Mouse (Mus musculus) retina, postnatal 1 day (tissue): ENCODE measurements around the gene Ccdc50.

Experiments used
- DNase-seq: peaks from one replicate; pipeline ENCODE4 v3.0.0-alpha.2; 2012

The Ccdc50 gene

DNA sequence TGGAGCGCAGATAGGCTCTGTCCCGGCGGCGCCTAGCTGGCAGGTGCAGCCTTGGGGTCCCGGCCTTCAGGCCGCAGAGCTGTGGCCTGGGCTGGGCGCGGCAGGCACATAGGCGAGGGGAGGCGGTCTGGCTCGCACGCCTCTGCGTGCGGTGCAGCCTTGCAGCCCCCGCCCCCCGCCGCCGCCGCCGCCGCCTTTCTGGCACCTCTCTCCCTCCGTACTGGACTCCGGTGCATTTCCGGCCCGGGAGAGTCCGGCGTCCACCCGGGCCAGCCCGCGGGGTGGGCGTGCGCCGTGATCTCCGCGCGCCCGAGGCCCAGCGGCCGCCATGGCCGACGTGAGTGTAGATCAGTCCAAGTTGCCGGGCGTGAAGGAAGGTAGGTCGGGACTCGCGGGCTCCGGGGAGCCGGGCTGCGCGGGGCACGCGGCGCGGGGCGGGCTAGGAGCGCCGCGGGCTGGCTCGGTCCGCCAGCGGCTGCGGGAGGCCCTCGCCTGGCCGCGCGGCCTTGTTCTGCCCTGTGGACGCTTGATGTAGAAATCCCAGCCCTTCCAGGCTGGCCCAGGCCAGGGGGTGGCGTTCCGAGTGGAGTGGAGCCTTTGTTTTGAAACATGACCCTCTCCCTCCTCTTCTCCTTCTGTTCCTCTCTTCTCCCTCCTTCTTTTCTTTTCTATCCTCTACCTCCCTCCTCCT, at the start of gene Ccdc50:
Ccdc50 (plus strand) TSS at position 109 of the 691 bp plus-strand sequence.
- DNase-seq, result peak; percentile 91

DNA sequence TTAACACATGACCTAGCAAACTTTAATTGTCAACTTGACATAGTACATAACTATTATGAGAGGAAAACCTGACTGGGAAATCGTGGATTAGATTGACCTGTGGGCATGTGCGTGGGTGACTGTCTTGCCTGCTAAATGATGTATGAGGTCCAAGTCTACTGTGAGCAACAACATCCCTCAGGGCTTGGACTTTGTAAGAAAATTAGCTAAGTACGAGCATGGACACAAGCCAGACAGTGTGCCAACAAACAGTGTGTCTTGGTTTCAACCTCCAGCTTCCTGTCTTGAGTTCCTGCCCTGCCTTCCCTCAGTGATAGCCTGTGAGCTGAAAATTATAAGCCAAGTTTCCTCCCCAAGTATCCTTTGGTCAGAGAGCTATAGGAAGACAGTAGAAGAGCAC, 41.1 kb upstream of the Ccdc50 start:
- DNase-seq, result no peak

DNA sequence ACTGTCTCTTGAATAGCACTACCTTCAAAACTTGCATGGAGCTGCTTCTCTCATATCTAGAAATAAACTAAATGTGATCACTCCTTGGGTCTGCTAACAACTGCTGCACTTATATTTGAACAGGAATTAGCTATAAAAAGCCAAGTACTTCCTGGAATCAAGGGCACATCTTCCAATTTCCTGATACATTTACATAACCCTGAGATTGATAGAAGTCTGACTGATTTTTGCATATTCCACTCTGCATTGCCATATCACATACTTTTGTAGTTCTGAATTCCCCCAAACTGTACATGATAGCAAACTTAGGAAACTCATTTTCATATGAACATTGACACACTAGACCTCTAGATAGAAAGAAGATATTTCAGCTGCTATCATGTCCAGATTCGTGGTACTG, 40.3 kb upstream of the Ccdc50 start:
- no peak for DNase-seq

DNA sequence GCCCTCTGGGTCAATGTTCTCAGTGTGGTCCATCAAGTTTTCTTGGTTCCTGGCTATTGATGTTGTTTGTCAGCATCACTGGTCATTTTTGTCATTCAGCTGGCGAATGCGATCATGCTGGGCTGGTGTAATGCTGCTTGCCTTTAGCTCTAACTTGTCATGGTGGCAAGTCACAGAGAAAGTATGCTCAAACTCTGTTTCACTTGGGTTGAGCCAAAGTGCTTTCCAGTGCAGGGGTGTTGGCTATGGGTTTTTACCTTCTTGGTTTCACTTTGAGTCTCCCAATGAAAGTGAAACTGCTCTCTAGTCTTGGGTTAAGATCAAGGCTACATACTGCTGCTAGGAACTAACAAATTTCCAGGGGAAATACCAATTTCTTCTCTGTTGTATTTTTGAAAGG, 39.4 kb upstream of the Ccdc50 start:
- no peak for DNase-seq

DNA sequence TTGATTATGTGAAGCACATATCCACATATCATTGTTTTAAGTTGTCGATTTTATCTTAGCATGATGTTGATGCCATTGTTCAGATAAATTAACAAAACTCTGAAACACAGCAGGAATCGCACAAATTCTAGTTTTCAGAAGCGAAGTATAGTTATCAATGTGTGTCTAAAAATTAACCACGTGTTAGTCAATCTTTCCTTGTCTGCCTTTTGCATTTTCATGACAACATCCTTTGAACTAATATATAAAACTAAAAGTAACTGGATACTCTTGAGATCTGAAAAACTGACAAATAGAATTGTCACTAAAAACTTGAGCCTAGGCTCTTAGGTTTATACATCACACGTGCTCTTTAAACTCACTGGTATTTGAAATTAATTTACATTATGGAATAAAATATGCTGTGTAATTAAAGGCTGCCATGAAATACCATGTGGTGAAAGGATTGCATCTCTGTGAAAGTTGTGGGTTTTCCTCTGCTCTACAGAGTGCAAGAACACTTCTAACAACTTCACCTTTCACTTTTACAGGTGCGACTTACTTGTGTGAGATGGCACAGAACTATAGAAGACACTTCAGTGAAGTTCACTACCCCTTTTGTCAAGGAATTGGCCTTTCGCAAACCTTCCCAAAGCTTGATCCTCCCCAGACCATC, 38.7 kb upstream of the Ccdc50 start:
- no peak for DNase-seq

DNA sequence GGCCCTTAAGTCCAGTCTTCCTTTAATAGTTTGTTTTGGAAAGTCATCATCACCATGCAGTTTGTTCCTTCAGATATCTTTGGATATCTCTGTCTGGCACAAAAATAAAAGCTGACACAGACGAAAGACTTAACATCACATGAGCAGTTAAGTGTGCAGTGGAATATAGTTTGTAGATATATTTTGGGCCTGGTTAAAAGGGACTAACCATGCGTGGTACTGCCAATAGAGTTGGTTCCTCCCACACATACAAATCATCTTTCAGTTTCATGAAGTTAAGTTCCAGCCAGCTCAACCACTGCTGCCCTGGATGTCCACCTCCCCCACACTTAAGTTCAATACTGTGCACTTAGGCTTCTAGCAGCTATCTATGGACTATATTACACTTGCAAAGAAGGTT, 34.2 kb upstream of the Ccdc50 start:
- DNase-seq, result no peak

DNA sequence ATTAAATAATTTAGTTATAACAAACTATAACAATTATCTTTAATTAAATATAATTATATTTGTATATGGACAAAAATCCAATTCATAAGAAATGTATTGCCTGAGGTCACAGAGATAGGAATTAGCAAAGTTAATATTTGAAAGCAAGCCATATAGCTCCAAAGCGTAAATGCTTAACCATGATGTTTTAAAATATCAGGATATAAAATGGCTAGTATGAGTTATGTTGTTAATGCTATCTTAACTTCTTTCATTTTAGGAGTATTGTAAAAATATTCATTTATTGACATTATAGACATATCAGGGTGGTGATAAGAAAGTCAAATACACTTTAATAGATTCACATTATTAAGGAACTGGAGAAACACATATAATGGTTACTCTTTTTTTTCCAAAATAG, 28.6 kb upstream of the Ccdc50 start:
- DNase-seq, result no peak

DNA sequence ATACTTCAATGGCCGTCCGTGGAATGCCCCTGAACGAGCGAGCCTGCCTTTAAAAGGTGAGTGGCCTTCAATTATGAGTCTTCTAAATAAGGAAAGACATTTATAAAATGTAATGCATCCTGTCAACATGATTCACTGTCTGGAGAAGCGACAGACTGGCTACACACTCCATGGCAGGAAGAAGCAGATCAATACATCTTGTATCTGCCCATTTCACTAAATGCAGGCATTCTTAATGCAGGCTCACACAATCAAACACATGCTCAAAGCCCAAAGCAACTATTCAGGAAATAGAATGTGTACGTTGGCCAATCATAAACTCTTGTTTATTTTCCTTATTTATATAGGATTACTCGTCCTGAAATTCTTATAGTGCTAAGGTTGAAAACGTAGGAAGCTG, 18.5 kb upstream of the Ccdc50 start, which contains the start of gene Uts2b:
Uts2b (minus strand) TSS at position 49 of the 400 bp plus-strand sequence.
- no peak for DNase-seq

DNA sequence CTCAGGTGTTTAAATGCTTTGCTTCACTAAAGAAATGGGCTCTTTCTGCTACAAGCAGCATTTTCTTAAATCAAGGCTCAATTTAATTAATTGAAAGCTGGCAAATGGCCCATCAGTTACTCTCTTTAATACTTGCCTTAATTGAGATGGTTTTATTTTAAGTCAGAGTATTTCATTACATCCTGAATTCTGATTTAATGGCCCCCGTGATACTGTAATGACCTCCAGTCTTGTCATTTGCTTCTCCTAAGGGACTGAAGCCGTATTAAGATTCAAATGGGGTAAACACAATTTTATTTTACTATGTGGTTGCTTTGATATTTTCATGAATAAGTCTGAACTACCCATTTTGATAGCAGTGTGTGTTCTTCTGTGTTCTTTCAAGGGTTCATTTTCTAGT, 18.0 kb upstream of the Ccdc50 start:
- DNase-seq, result no peak

DNA sequence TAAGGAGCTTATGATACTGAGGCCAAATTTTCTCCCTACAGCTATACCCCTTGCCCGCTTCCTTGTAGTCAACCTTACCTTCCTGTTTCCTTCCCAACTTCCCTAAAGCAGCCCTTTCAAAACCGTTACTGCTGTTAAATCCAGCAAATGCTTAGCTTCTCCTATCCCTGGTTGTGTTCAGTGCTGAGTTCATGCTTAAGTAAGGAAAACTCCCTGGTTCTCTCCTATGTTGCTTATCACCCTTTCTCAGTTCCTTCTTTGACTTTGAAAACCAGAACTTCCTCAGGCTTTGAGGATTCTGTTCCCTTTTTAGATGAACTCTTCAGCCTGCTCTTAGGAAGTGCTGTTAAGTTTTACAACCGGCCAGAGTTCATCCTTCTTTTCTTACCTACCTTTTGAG, 14.5 kb upstream of the Ccdc50 start:
- no peak for DNase-seq

DNA sequence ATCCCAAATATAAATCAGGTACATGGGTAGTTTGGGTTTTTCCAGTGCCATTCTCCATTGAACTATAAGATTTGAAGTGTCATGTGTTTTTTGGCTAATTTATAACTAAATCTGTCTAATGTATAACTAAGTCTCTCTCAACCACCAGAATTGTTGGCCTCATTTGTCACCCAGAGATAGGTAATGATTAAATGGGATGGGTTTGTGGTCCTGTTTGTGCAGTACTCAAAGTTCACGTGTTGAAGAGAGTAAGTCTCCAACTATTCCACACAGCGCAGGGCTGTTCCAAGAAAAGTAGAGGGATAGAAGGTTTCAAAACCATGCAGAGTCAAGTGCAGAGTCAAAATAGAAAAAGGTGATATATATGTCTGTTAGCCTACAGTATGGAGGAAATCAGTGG, 13.4 kb upstream of the Ccdc50 start:
- DNase-seq, result no peak

DNA sequence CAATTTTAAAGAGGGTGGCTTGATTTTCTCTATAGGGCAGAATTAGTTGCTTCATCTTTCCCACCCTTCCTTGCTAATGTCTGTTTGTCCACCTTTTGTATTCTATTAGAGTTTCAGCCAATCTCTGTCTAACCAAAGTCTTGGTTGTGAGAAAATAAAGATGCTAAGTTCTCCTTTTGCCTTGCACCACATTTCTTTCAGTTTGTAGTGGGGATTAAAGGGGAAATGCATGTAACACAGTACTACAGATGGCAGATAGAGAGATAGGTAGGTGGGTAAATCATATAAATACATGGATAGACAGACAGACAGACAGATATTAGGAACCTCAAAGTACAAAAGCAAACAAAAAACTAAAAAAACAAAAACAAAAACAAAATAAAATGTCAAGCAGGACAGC, 12.1 kb upstream of the Ccdc50 start:
- DNase-seq, result no peak

DNA sequence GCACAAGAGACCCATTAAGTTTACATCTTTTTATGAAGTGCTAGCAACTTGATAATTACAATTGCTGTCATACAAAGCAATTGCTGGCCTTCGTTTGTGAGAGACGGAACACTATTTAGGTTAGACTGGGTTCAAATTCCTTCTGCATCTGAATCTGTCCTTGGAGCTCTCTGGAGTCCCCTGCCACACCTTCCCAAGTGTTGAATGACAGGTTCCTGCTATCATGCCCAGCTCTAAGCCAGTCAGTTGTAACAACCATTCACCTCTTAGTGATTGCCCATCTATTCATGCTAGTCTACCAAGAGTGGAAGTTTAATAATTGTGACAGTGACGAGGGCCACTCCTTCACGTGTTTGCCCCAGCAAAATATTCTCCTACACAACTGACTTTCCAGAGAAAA, 6.5 kb upstream of the Ccdc50 start:
- DNase-seq, result no peak

DNA sequence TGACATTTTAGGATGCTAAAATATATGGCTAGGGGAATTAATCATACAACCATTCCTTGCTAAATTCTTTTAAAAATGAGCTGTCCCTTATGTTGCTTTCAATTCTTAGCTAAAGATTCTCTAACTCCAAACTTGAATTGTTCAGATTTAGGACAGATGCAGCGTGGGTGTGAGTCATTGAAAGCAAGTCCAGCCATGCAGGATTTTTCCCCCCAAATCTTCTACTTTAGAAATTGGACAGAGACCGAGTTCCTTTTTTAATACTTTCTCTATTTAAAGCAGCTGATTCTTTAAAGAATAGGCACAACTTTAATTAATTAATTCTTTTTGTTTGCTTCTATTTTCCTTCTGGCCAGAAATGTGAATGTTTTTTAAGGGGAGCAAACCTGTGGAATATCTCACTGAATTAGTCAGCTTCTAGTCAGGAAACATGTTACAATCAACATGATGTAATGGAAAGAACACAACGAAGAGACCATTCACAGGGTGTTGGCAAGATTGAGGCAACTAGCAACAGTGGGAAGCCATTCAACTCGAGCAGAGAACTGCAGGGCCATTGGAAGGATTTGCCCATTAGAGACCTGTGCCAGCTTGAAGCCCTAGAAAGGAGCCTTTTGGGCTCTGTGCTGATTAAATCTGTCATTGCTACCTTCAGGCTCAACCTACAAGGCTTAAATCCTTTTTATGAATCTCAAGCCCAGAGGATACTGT, 3.6 kb upstream of the Ccdc50 start:
- no peak for DNase-seq

DNA sequence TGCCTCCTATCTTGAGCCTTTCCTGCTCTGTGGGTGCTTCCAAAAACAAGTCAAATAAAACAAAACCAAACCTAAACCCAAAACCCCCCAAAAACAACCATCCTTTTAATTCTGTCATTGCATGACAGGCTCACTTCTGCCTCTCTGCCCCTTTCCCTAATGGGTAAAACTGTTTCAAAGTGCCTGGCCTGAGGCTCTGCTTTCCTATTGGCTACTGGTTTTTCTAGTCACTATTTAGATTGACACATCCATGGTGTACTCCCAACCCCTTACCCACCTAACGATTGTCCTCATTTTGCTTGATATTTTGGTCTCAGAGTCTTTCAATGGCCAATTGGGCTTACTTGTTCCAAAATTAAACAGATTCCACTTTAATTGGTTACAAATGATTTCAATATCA, 3.0 kb upstream of the Ccdc50 start:
- DNase-seq, result no peak

DNA sequence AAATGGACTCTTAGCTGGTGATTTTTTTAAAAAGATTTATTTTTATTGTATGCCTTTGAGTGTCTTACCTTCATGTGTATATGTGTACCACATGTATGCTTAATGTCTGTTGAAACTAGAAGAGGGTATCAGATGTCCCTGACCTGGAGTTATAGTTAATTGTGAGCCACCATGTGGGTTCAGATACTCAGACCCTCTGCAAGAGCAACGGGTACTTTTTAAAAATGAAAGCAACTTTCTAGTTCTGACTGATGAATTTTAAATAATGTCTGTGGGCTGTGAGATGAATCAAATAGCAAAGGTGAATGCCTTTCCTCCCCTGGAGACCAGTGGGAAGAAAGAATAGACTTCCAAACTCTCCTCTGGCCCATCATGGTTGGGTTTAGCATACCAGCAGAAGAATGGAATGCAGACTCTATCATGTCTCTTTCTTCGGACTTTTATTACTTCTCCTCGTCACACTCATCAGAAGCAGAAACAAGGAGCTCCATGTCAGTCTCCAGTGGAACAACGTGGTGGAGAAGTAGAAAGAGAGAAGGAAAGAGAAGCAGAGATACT, 1.7 kb upstream of the Ccdc50 start:
- DNase-seq, result no peak

DNA sequence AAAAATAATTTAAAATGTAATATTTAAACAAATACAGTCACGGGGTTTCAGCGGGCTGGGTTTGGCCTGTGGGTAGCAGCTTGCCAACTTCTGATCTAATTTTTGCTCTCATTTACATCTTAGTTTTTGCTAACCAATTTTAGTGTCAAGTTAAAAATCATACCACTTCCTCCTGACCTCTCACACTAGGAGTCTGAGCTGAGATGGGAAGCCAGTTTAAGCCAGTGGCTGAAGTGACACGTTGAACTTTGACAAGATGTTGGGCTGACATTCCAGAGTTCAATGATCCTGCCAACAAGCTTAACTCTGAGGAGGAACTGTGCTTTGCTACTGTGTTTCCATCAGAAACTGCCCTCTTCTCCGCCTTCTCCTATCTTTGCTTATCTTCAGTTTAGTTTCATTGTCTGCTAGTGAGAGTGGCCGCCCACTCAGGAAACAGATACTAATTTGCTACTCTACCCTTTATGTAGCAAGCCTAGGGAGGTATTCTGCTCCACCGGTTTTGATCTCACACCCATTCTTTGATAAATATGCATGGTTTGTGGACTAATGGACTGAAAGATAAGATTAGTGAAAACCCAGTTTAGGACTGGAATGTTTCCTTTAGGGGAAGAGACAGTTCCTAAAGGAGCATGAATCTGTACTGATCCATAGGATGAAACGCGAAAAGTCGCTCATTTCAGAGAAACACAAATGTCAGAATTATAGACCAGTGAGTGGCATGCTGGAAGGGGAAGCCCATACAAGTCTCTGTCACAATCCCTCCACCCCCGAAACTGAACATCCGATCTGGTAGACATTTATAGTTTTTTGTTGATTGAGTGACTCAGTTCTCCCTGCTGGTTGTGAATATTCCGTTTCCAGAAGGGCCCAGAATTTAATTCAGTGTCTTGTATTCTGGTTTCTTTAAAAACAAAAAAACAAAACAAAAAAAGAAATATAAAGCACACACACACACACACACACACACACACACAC, 746 bp upstream of the Ccdc50 start:
- DNase-seq, result peak; percentile 21

DNA sequence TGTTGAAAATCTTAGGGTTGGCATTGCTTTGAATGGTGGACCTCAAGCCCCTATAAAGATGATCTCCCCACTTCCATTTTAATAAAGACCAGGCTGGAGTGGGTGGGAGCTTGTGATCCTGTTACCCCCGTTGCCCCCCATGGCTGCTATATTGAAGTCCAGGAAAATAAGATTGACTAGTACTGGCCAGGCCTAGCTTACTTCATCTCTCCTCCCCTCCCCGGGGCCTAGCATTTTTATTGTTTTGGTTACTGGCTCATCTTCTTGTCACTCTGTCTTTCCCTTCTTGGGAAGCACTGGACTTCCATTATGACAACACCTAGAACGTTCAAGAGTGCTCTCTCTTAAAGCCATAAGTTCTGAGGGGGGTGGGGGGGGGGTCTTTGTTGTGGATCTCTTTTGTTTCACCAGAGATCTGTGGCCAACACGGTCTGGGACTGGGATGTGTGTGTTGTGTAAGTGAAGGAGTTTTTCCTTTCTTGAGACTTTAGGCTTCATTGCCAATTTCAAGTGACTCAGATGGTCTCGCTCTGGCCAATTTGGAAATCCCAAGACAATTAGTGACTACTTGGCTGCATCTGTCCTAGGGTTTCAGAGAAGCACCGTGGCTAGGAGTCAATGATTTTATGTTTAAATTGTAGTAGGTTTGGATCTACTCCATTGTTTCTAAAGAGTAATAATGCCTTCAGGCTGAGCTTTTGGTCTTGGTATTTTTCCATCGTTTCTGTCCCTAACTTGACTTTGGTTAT, 1.0 kb downstream of the Ccdc50 start:
- DNase-seq, result peak; percentile 49

DNA sequence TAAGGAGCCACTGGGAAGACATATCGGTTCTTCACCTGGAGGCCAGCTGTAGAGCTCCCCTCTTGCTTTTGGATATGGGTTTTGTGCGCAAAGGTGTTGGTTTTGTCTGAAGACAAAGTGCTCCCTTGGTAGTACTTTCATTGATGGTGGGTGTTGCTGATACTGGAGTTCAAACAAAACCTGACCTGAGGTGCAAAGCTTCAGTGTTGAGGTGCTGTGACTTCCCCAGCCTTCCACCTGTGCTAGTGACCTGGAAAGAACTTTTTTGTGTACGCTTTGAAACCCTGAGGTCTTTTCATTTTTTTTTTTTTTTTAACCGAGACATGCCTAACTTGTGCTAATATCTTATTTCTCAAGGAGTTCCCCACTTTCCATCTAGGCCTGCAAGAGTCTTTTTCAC, 1.6 kb downstream of the Ccdc50 start:
- no peak for DNase-seq

DNA sequence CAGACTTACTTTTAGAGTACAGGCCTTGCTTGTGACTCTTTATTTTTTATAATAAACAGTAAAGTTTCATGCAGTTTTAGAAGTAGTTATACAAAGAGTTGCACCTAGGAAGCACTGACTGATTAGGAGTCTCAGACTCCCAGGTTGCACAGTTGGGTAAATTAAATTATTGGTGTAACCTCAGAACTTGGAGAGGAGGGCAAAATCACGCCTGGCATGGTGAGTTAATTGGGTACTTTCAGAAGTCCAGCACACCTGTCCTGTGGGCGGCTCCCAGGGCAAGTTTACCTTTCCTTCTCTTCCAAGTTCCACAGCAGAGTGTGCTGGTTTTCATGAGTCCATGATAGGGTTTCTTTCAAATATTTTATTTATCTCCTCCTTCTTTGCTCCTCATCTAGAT, 3.2 kb downstream of the Ccdc50 start:
- DNase-seq, result no peak

DNA sequence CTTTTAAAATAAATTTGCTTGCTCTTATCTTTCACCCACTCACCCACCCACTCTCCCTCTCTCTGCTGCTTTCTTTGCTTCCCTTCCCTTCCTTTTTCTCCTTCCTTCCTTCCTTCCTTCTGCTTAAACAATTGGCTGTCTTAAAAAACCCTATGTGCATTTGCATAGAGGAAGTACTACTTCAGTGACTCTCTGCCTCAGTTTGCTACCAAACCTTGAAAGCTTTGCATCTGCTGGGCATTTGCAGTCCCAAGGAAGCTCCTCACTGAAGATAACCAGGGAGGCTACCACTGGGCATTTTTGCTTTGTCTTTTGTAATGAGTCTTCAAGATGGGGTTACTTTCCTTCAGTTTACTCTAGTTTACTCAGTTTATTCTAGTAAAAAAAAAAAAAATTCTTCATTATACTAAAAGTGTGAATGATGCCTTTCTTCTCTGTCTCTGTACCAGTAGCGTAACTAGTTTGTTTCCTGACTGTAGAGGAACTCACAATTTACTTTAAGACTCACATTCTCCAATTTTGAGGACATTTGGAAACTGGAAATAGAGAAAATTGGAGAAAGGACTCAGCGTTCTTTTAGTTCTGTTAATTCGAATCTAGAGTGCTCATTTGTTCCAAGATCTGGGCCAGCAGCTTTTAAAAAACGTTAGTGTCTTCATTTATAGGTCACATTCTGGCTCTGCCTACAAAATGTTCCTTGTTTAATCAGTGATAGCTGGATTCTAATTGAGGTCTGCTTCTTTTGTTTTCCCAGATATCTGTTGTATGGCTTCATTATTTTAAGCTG, 6.8 kb downstream of the Ccdc50 start:
- no peak for DNase-seq
